Mouse (Mus musculus): Measurements from ENCODE around the gene Srr. TPM values are rescaled to one million over a fixed set of nuclear protein-coding genes. Genes with fewer than 3 reads are reported as not detected.

The Srr gene
- total and polyA plus RNA-seq, 3 experiments, result 5.2 to 6.8 TPM; not detected in 1

GRCm38 (mm10) chr11:74897678-74898516 lies 27.9 kb downstream of the Srr start, which contains the start of gene Tsr1 (continued):
- TF ChIP-seq USF2 (IDR thresholded peaks at IDR 0.05; ENCODE audit: borderline replicate concordance in 1 of 2, insufficient read depth in 1 of 2, low read depth in 1 of 2, low read length in 2 of 2) (no peak), MAX (IDR thresholded peaks at IDR 0.05; ENCODE audit: low read length) (peak; percentile 99), NRF1 (IDR thresholded peaks at IDR 0.05; ENCODE audit: insufficient read depth, low read depth, low read length, poor library complexity, severe bottlenecking) (0 out of 2 replicates have a peak, but pooled peaks have one; percentile 15), SIN3A (IDR thresholded peaks at IDR 0.05; ENCODE audit: low read length) (peak; percentile 96), HCFC1 (IDR thresholded peaks at IDR 0.05; ENCODE audit: low read depth, low read length) (peak; percentile 87), ZC3H11A (IDR thresholded peaks at IDR 0.05; ENCODE audit: low read depth, low read length) (no peak), MAFK (IDR thresholded peaks at IDR 0.05; ENCODE audit: borderline replicate concordance, low read depth, low read length) (no peak), JUND (IDR thresholded peaks at IDR 0.05; ENCODE audit: low read depth, low read length) (no peak), NELFE (IDR thresholded peaks at IDR 0.05; ENCODE audit: low read depth, low read length) (peak; percentile 94), ELF1 (IDR thresholded peaks at IDR 0.05; ENCODE audit: low read depth, low read length) (peak; percentile 96), UBTF (IDR thresholded peaks at IDR 0.05; ENCODE audit: borderline replicate concordance, insufficient read depth, low read depth, low read length) (no peak), CHD1 (IDR thresholded peaks at IDR 0.05; ENCODE audit: low read depth, low read length) (peak; percentile 22; the same call in 1 of the 2 replicates), BHLHE40 (IDR thresholded peaks at IDR 0.05; ENCODE audit: borderline replicate concordance, low read depth, low read length) (no peak), ETS1 (IDR thresholded peaks at IDR 0.05; ENCODE audit: low read depth, low read length) (peak; percentile 40; the same call in 1 of the 2 replicates), MEF2A (IDR thresholded peaks at IDR 0.05; ENCODE audit: extremely low read depth, insufficient replicate concordance, low read depth, low read length, poor library complexity, severe bottlenecking) (no peak), RCOR1 (IDR thresholded peaks at IDR 0.05; ENCODE audit: low read depth, low read length) (no peak), GABPA (IDR thresholded peaks at IDR 0.05; ENCODE audit: low read depth, low read length) (no peak), SMC3 (IDR thresholded peaks at IDR 0.05; ENCODE audit: low read depth, low read length) (no peak), E2F4 (IDR thresholded peaks at IDR 0.05; ENCODE audit: borderline replicate concordance, low read depth, low read length) (peak; percentile 45; the same call in 1 of the 2 replicates), POLR2AphosphoS2 (IDR thresholded peaks at IDR 0.05; ENCODE audit: low read length) (peak; percentile 87)
